Mouse (Mus musculus): Measurements from ENCODE around the gene S1pr3. TPM values are rescaled to one million over a fixed set of nuclear protein-coding genes. Genes with fewer than 3 reads are reported as not detected.

Gene S1pr3
- total RNA-seq, 2 experiments from 2014 or later, result 5.5 to 6.0 TPM

- DNase-seq, result no peak
These were observed 47.9 kb downstream of the S1pr3 start for GRCm38 (mm10) chr13:51456190-51456878.

- DNase-seq, result no peak
These were observed 55.9 kb downstream of the S1pr3 start for GRCm38 (mm10) chr13:51464294-51464693.

GRCm38 (mm10) chr13:51466117-51466841, 57.8 kb downstream of the S1pr3 start:
- DNase-seq, result no peak

- DNase-seq, result no peak
These were observed 60.3 kb downstream of the S1pr3 start for GRCm38 (mm10) chr13:51468697-51469250.

Other genes starting within 250 kb of the S1pr3 start
- gene Nxnl2, start 237.6 kb upstream of the S1pr3 start, total RNA-seq (2021), result under 1 TPM; 0.25 TPM
- gene Shc3, start 160.8 kb downstream of the S1pr3 start, total RNA-seq (2021), result 100 to 1,000 TPM; 120 to 131 TPM
- gene Cks2, start 236.6 kb downstream of the S1pr3 start, total RNA-seq (2021), result 1 to 10 TPM; 1.2 to 2.9 TPM
- gene Secisbp2, start 243.1 kb downstream of the S1pr3 start, total RNA-seq (2021), result 10 to 100 TPM; 18.2 to 19.7 TPM